Mouse (Mus musculus): ENCODE data around the gene Dhx35. TPM values are rescaled to one million over a fixed set of nuclear protein-coding genes. Genes with fewer than 3 reads are reported as not detected.

The Dhx35 gene
- total RNA-seq, 4 experiments from 2014 or later: 17.1 to 24.7 (median 19.9) TPM

DNA sequence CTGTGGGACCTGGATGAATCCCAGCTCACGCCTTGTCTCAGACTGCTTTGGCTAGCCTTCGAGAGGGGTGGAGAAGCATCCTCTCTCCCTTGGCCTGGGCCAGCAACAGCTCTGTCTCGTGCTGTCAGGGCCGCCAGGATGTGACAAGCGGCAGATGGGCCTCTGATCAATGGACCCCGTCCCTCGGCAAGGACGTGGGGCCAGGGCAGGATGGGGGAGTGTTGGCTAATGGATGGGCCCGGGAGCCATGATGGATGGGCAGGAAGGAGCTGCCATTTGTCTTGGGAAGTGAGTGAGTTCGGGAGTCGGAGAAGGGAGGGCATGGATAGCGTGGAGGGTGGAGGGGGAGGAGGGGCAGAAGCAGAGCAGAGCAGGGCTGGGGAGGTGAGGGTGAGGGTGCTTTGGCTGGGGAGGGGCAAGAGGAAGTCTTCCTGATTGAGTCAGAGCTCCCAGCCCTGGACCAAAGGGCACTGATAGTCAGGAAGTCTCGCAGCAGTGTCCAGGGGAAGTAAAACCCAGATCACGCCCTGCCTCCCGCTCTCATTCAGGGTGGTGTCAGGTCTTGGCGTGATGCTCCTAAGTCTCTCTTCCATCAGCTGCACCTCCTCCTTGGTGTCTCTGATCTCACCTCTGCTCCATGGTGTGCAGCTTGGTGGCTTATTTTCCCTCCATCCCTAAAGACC lies 98.7 kb downstream of the Dhx35 start:
- DNase-seq (ENCODE audit: low spot score in 2 of 2): no peak

DNA sequence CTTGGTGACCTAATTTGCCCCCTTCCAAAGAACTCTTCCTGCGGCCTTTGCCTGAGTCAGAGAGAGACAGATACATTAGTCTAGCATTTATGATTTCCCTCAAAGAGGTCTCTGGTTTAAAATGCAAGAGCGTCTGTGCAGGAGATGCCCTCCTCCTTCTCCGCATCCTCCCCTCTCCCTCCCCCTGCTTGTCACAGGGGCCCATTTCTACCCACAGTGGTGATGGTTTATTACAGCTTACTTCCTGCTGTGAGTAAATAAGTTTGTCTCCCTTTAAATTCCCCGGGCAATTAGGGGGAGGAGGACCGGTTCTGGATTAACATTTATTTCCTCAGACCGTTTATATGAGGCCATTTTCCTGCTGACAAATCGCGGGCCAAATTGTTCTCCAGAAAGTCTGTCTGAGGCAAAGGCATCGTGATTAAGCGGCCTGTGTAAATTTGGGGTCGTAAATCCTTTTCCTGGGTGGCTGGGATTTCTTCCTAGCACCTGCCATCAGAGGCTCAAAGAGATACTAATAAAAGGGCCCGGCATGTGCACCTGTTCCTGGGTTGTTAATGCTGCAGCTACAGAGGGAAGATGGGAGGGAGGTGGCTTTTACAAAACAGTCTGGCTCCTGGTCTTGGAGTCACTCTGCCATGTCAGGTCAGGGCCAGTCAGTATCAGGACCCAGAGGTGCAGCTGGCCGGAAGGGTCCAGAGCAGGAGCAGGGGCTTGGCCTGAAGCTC lies 104.0 kb downstream of the Dhx35 start:
- no peak for DNase-seq (ENCODE audit: low spot score in 2 of 2)

Other genes starting within 250 kb of the Dhx35 start
- gene Slc32a1, start 184.0 kb upstream of the Dhx35 start, total RNA-seq (2022): 10 to 100 TPM; 62.7 to 69.9 (median 64.8) TPM
- gene Actr5, start 169.9 kb upstream of the Dhx35 start, total RNA-seq (2022): 10 to 100 TPM; 14.3 to 15.1 (median 14.7) TPM
- 100 to 1,000 TPM; 118 to 142 (median 128) TPM for gene Ppp1r16b, start 129.4 kb upstream of the Dhx35 start, total RNA-seq (2022)
- gene Fam83d, start 26.7 kb upstream of the Dhx35 start, total RNA-seq (2022): 1 to 10 TPM; 2.3 to 4.0 (median 3.3) TPM